Mouse (Mus musculus) CH12.LX (cell line): ENCODE measurements around the gene Gm20388.

ENCODE experiments used
- CTCF ChIP-seq, 2 experiments: IDR thresholded peaks in 1 of 2; conservative IDR thresholded peaks in 1 of 2; 2 replicates each; pipeline ENCODE4 v1.5.1; 2011 to 2012; ENCODE audit warnings: low read depth in 2 of 2, low read length in 2 of 2, improper control_type of control experiment in 1 of 2, inconsistent platforms in 1 of 2, mild to moderate bottlenecking in 1 of 2, moderate library complexity in 1 of 2
- E2F4 ChIP-seq: IDR thresholded peaks from 2 replicates; pipeline ENCODE4 v1.6.1; 2011; ENCODE audit warnings: low read depth, low read length, improper control_type of control experiment; ENCODE audit not compliant: insufficient replicate concordance
- MAFK ChIP-seq: IDR thresholded peaks from 2 replicates; pipeline ENCODE4 v1.6.1; 2011; ENCODE audit warnings: low read length, improper control_type of control experiment; ENCODE audit not compliant: insufficient replicate concordance
- MAZ ChIP-seq: IDR thresholded peaks from 2 replicates; pipeline ENCODE4 v1.6.1; 2012; ENCODE audit warnings: low read depth, mild to moderate bottlenecking, inconsistent platforms, low read length, improper control_type of control experiment, moderate library complexity
- MXI1 ChIP-seq: IDR thresholded peaks from 2 replicates; pipeline ENCODE4 v1.6.1; 2011; ENCODE audit warnings: mild to moderate bottlenecking, low read depth, low read length, improper control_type of control experiment
- ZC3H11A ChIP-seq: IDR thresholded peaks from 2 replicates; pipeline ENCODE4 v1.6.1; 2012; ENCODE audit warnings: low read depth, mild to moderate bottlenecking, inconsistent platforms, low read length, improper control_type of control experiment

DNA sequence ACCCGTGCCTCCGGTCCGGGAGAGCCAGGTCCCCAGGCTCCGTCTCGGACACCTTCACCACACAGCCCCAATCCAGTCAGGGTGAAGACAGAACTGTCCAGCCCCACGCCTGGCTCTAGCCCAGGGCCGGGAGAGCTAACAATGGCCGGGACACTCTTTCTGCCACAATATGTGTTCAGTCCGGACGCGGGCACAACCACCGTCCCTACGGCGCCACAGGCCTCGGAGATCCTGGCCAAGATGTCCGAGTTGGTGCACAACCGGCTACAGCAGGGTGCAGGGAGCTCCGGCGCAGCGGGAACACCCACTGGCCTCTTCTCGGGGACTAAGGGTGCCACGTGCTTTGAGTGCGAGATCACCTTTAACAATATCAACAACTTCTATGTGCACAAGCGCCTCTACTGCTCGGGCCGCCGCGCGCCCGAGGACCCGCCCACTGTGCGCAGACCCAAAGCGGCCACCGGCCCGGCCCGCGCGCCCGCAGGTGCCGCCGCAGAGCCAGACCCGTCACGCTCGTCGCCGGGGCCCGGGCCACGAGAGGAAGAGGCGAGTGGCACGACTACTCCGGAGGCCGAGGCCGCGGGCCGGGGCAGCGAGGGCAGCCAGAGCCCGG is 2425.1 kb downstream of the Gm20388 start:
- TF ChIP-seq E2F4 (no peak), CTCF (conservative IDR thresholded peaks at IDR 0.05 in 1 of 2, IDR thresholded peaks at IDR 0.05 in 1 of 2; ENCODE audit: low read depth in 2 of 2, low read length in 2 of 2) (no peak), MXI1 (no peak), ZC3H11A (no peak), MAZ (no peak), MAFK (no peak)
